Mouse (Mus musculus): ENCODE measurements around the gene 4930590J08Rik. TPM values are rescaled to one million over a fixed set of nuclear protein-coding genes. Genes with fewer than 3 reads are reported as not detected.

The 4930590J08Rik gene
- polyA plus RNA-seq, 1 experiment from 2014 or later: 0.41 TPM

DNA sequence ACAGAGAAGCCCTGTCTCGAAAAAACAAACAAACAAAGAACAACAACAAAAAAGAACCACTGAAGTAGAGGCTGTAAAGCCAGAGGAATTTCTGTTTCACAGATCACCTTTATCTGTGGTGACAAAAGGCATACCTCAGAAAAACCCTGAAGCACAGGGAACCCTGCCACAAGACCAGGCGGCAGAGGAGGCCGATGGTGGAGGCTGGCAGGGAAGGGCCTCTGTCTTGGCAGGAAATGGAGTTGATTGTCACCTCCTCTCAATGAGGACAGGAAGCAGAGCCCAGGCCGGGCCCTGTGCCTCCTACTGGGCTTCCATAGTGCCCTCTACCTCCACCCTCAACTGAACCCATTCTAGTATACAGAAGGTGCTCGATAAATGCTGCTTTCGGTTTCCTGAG, 71.4 kb downstream of the 4930590J08Rik start:
- no peak for DNase-seq (ENCODE audit: low spot score)
- H3K27me3 ChIP-seq (ENCODE audit: low read depth, poor library complexity, severe bottlenecking): peaks cover 26% of the 10 kb centered on the region
- H3K27ac ChIP-seq (replicated peaks): no peak overlapping the region
- H3K9me3 ChIP-seq (replicated peaks): no peaks in the 10 kb centered on the region
- no peak overlapping the region for H3K4me3 ChIP-seq
- H3K4me1 ChIP-seq: peaks cover 29% of the 10 kb centered on the region
- H3K36me3 ChIP-seq: no peaks in the 10 kb centered on the region
- 82% methylated on average over 6 of the region's 6 CpGs for WGBS

DNA sequence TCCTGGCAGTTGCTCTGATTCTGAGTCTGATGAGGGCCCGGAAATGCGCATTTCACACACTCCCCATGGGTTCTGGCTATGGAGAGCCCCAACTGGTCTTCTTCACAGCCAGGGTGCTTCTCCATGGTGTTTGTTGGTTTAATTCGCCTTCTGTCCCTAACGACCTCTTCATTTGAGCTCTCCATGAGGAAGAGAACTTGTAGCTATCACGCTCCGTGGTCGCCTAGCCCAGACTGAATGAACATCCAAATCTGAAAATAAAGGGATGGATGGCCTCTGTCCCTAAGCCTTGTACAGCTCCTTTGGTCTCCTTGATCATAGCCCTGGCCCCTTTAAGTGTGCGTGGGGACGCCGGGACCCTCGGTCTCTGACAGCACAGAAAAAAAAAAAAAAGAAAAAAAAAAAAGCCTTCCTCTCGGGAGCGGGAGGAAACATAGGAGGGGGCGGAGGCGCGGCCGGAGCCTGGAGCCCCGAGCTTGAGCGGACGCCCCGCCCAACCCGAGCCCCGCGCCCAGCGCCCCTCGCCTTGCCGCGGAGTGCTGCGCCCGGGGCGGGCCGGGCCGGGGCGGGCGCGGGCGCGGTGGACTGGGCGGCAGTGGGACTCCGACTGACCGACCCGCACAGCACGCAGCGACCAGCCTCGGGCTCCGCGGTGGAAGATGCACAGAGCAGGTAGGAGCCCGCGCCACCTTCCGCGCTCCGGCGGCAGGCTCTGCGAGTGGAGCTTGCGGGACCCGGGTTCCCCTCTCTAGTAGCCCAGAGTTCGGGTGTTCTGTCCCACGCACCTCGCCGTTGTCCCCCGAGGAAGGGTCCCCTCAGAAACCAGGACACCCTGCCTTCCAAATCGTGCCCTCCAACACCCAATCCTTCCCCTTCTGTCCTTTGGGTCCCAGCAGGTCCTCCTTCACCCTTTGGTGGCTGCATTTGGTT, 76.0 kb downstream of the 4930590J08Rik start, which contains the start of gene Fgd5:
TSS of gene Fgd5 (plus strand) at position 508 of the 930 bp plus-strand sequence.
- Histone ChIP-seq H3K9me3 (replicated peaks) (no peaks in the 10 kb centered on the region), H3K27me3 (ENCODE audit: low read depth, poor library complexity, severe bottlenecking) (peaks cover 49% of the 10 kb centered on the region), H3K4me3 (peak within 1 kb of the TSS; percentile 65), H3K4me1 (peaks cover 22% of the 10 kb centered on the region), H3K27ac (replicated peaks) (peak within 1 kb of the TSS; percentile 74), H3K36me3 (no peaks in the 10 kb centered on the region)
- WGBS: 2% methylated on average over 60 of the region's 62 CpGs
- DNase-seq (ENCODE audit: low spot score): peak; percentile 50

DNA sequence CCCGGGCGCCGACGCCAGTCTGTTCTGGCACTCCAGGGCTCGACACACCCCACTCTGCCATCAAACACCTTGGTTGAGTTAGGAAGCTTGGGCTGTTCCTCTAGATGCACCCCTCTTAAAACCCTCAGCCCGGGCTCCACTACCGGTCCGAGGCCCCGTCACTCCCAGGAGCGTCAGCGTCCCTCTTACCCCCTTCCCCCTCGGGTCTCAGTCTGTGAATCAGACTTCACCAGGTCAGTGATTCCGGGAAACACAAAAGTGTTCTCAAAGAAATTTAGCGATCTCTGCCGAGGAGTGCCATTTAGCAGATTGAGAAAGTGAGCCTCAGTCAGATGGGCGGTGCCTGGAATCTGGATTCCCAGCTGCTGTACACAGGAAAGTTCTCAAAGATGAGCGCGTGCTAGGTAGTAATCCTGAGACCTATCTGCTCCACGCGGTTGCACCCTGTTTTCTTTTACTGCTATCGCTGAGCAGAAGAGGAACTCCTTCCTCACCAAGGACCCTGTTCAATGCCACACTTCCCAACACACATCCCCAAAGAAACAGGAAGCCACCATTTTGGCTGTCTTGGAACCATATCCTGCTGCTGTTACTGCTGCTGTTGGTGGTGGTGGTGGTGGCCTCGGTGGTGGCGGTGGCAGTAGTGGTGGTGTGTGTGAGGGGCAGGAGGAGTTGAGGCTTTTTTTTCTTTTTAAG, 76.8 kb downstream of the 4930590J08Rik start:
- peaks cover 49% of the 10 kb centered on the region for H3K27me3 ChIP-seq (ENCODE audit: low read depth, poor library complexity, severe bottlenecking)
- WGBS: 9% methylated on average over 23 of the region's 23 CpGs
- H3K36me3 ChIP-seq: no peaks in the 10 kb centered on the region

DNA sequence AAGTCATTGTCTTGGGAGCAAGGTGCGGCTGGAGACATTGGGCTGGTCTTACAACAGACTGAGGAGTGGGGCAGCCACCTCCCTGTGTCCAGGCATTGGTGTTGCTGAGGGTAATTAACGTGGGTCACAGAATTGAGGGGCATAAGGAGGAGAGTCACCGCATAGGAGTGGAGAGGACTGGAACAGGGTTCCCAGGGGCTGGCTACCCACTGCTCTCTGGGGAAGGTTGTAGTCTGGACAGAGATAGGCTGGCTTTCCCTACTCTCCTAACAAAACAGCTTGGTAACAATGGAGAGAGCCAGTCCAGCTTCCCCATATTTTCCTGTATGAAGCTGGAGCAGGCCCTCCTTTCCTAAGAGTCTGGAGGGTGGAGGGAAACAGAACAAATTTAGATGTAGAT, 77.4 kb downstream of the 4930590J08Rik start:
- no peak for DNase-seq (ENCODE audit: low spot score)
- peak overlapping the region; percentile 65; the same call in 1 of the 2 replicates for H3K4me3 ChIP-seq
- H3K27me3 ChIP-seq (ENCODE audit: low read depth, poor library complexity, severe bottlenecking): peaks cover 49% of the 10 kb centered on the region
- 57% methylated on average over 3 of the region's 3 CpGs for WGBS
- H3K4me1 ChIP-seq: peaks cover 22% of the 10 kb centered on the region
- H3K27ac ChIP-seq (replicated peaks): no peak overlapping the region
- no peaks in the 10 kb centered on the region for H3K36me3 ChIP-seq
- no peaks in the 10 kb centered on the region for H3K9me3 ChIP-seq (replicated peaks)

More for the DNA sequence above, 76.8 kb downstream of the 4930590J08Rik start:
- Histone ChIP-seq H3K4me1 (peaks cover 22% of the 10 kb centered on the region), H3K27ac (replicated peaks) (peak overlapping the region; percentile 74), H3K9me3 (replicated peaks) (no peaks in the 10 kb centered on the region), H3K4me3 (peak overlapping the region; percentile 65)
- no peak for DNase-seq (ENCODE audit: low spot score)

DNA sequence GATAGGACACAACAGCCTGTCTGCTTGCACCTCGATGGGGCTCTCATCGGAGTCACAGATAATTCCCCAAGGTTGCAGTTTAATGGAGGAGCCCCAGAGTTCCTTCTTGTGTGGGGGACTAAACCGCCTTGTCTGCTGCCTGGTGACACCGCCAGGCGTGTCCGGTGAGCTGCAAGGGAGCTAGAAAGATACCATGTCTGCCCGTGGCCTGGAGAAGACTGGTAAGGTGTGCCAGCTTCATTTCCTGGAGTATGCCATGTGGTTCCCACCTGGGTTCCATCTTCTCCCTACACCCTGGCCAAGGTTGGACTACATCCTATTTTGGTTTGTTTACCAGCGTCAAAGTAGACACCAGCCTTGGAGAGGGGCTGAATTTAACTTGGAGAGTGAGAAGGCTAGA, 87.5 kb downstream of the 4930590J08Rik start:
- Histone ChIP-seq H3K9me3 (replicated peaks) (no peaks in the 10 kb centered on the region), H3K4me3 (no peak overlapping the region), H3K27ac (replicated peaks) (no peak overlapping the region), H3K27me3 (ENCODE audit: low read depth, poor library complexity, severe bottlenecking) (no peaks in the 10 kb centered on the region), H3K4me1 (no peaks in the 10 kb centered on the region), H3K36me3 (no peaks in the 10 kb centered on the region)
- whole genome bisulfite sequencing: 91% methylated on average over 8 of the region's 8 CpGs
- DNase-seq (ENCODE audit: low spot score): no peak

DNA sequence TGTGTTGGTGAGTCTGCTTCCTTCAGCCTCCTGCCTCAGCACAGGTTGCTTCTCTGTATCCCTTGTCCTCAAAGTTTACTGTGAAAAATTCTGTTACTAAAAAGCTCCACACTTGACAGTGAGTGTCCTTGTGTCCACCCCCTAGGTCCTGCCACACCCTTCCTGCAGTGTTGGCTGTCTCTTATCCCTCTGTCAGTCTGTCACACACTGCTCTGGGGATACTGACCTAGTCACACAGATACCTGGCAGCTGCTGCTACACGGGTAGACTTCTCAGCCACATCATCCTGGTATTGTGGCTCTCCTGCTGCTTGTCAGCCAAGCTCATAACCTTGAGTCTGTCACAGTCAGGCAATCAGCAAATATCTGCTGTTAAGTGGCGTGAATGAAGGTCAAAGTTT, 90.2 kb downstream of the 4930590J08Rik start:
- no peak for DNase-seq (ENCODE audit: low spot score)
- peaks cover 9% of the 10 kb centered on the region for H3K4me1 ChIP-seq
- no peaks in the 10 kb centered on the region for H3K27me3 ChIP-seq (ENCODE audit: low read depth, poor library complexity, severe bottlenecking)
- H3K36me3 ChIP-seq: no peaks in the 10 kb centered on the region
- H3K27ac ChIP-seq (replicated peaks): no peak overlapping the region
- WGBS: 88% methylated on average over 2 of the region's 2 CpGs
- no peak overlapping the region for H3K4me3 ChIP-seq
- H3K9me3 ChIP-seq (replicated peaks): no peaks in the 10 kb centered on the region

DNA sequence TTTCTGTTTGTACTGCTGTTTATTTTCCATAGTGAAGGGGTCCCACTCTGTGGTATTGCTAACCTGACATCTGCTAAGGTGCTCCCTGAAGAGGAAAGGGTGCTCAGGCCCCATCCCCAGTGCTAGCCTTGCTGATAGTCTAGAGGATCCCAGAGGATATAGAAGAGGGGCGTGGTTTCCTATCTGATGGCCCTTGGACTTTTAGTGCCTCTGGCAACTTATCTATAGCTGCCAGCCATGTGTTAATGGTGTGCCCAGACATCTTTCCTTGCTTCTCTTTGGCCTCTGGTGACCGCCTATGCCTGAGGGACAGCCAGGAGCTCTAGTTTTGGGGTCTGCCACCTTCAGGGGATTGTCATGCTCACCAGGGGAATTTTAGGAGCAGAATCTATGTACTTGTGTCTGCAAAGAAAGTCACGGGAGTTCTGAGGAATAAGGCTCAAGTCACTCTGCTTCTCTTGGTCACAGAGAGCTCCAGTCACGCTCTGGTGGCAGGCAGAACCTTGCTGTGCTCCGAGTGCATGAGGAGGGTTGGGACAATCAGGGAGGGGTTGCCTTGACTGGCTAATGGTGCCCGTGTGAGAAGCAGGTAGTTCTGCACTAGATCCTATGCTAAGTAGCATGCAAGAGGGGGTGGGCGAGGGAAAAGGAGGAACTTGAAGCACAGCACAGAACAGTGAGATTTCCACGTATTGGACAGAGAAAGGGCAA, 91.3 kb downstream of the 4930590J08Rik start:
- no peak for DNase-seq (ENCODE audit: low spot score)
- Histone ChIP-seq H3K36me3 (no peaks in the 10 kb centered on the region), H3K9me3 (replicated peaks) (no peaks in the 10 kb centered on the region), H3K4me1 (peaks cover 9% of the 10 kb centered on the region), H3K27me3 (ENCODE audit: low read depth, poor library complexity, severe bottlenecking) (no peaks in the 10 kb centered on the region), H3K27ac (replicated peaks) (no peak overlapping the region), H3K4me3 (no peak overlapping the region)
- 80% methylated on average over 8 of the region's 8 CpGs for WGBS

DNA sequence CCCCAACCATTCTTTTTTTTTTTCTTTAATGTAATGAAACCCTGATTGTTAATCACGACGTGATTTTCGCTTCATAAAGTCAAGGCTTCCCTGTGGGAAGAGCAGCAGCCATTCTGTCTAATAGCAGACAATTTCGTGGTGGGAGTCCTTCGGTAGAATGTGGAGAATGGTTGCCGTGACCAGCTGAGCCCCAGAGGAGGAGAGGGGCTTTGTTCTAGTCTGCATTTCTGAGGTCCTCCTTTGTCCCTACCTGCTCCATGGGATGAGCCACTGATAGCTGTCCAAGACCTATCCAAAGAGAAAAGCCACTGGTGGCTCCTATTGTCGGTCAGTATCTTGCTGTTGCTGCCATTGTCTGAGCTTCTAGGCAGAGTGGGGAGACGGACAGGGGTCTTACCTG, 93.5 kb downstream of the 4930590J08Rik start:
- Histone ChIP-seq H3K27me3 (ENCODE audit: low read depth, poor library complexity, severe bottlenecking) (no peaks in the 10 kb centered on the region), H3K4me1 (peaks cover 9% of the 10 kb centered on the region), H3K27ac (replicated peaks) (0 out of 2 replicates have a peak overlapping the region, but pooled peaks have one; percentile 2), H3K4me3 (no peak overlapping the region), H3K9me3 (replicated peaks) (no peaks in the 10 kb centered on the region), H3K36me3 (no peaks in the 10 kb centered on the region)
- DNase-seq (ENCODE audit: low spot score): no peak
- 72% methylated on average over 8 of the region's 8 CpGs for WGBS

Other genes starting within 250 kb of the 4930590J08Rik start
- gene Slc6a6, start 218.8 kb upstream of the 4930590J08Rik start, polyA plus RNA-seq (2016; fragmentation: Nextera tagmentation; extraction: Ambion mirVana): 49.5 and 63.7 TPM in 2 replicates
- 0.28 and 0.70 TPM in 2 replicates for gene Grip2, start 75.6 kb upstream of the 4930590J08Rik start, polyA plus RNA-seq (2016; fragmentation: Nextera tagmentation; extraction: Ambion mirVana)
- gene Ccdc174, start 24.8 kb upstream of the 4930590J08Rik start, polyA plus RNA-seq (2016; fragmentation: Nextera tagmentation; extraction: Ambion mirVana): 36.0 and 37.5 TPM in 2 replicates
- gene Fgd5, start 76.1 kb downstream of the 4930590J08Rik start, polyA plus RNA-seq (2016; fragmentation: Nextera tagmentation; extraction: Ambion mirVana): 5.1 and 5.6 TPM in 2 replicates
- 18.0 and 19.0 TPM in 2 replicates for gene Nr2c2, start 188.6 kb downstream of the 4930590J08Rik start, polyA plus RNA-seq (2016; fragmentation: Nextera tagmentation; extraction: Ambion mirVana)